Mouse (Mus musculus): Measurements from ENCODE around the gene Spats1.

- no peak for TF ChIP-seq CTCF (IDR thresholded peaks at IDR 0.05; ENCODE audit: low read depth)
- TF ChIP-seq EP300 (IDR thresholded peaks at IDR 0.05; ENCODE audit: low read depth) = no peak
These were observed 22.9 kb downstream of the Spats1 start for GRCm38 (mm10) chr17:45452271-45452670.

Data from liver, postnatal 0 days (tissue).